Mouse (Mus musculus) midbrain, embryonic 14.5 days (tissue): Measurements from ENCODE around the gene Eif4e2. TPM values are rescaled to one million over a fixed set of nuclear protein-coding genes. Genes with fewer than 3 reads are reported as not detected.

ENCODE experiments used
- ATAC-seq: fragments of 200-750 bp; cut with Nextera tagmentation; 2 replicates; pipeline ENCODE4 v1.8.0; 2017; ENCODE audit warnings: moderate number of reproducible peaks, moderate library complexity; ENCODE audit not compliant: low FRiP score, low TSS enrichment
- DNase-seq: peaks from one replicate; pipeline ENCODE4 v3.0.0-alpha.2; 2015
- H3K27ac ChIP-seq: fragments of 300-500 bp; sonication (generic); replicated peaks from 2 replicates; pipeline ENCODE4 v1.5.1; 2014; ENCODE audit warnings: mild to moderate bottlenecking, low read depth, low read length, moderate library complexity
- H3K27me3 ChIP-seq: fragments of 300-500 bp; sonication (generic); 2 replicates; pipeline ENCODE4 v1.6.1; 2014; ENCODE audit warnings: low read length, control low read depth, mixed read lengths; ENCODE audit not compliant: control insufficient read depth, insufficient read depth
- H3K36me3 ChIP-seq: fragments of 300-500 bp; sonication (generic); 2 replicates; pipeline ENCODE4 v1.6.1; 2014; ENCODE audit warnings: low read length, control low read depth; ENCODE audit not compliant: control insufficient read depth, insufficient read depth
- H3K4me1 ChIP-seq: fragments of 300-500 bp; sonication (generic); 2 replicates; pipeline ENCODE4 v1.6.1; 2014; ENCODE audit warnings: mild to moderate bottlenecking, antibody characterized with exemption, low read length, control low read depth; ENCODE audit not compliant: control insufficient read depth, insufficient read depth
- H3K4me2 ChIP-seq: fragments of 300-500 bp; sonication (generic); 2 replicates; pipeline ENCODE4 v1.6.1; 2014; ENCODE audit warnings: mild to moderate bottlenecking, low read length, moderate library complexity
- H3K4me3 ChIP-seq: fragments of 300-500 bp; sonication (generic); replicated peaks from 2 replicates; pipeline ENCODE4 v1.5.1; 2014; ENCODE audit warnings: low read depth, low read length
- H3K9ac ChIP-seq: fragments of 300-500 bp; sonication (generic); replicated peaks from 2 replicates; pipeline ENCODE4 v1.6.1; 2014; ENCODE audit warnings: mild to moderate bottlenecking, low read length, moderate library complexity
- H3K9me3 ChIP-seq: fragments of 300-500 bp; sonication (generic); 2 replicates; pipeline ENCODE4 v1.6.1; 2016; ENCODE audit warnings: low read length, control low read depth, mixed read lengths; ENCODE audit not compliant: control insufficient read depth
- WGBS: fragments of 180-500 bp; shearing (Covaris S2); extraction: QIAGEN DNeasy Blood & Tissue Kit; methylation state at CpG from one replicate; pipeline ENCODE4 v1.1.7; 2014; 5-methylcytosine and 5-hydroxymethylcytosine counted together
- polyA plus RNA-seq: library from polyadenylated mRNA; unstranded; fragments of >200 nt; fragmentation: Nextera tagmentation; extraction: Ambion mirVana; gene quantifications from 2 replicates; pipeline ENCODE4 v1.2.1, GENCODE M21; 2014

Eif4e2 gene
- 53.5 and 75.5 TPM in 2 replicates for polyA plus RNA-seq

GRCm38 (mm10) chr1:87213735-87214704, at the start of gene Eif4e2:
Gene Eif4e2, plus strand, starts transcription at chr1:87213914.
- DNase-seq (peak; percentile 97), ATAC-seq (peak; percentile 96)
- no peaks in the 10 kb centered on the region for H3K9me3 ChIP-seq
- H3K9ac ChIP-seq, result peak within 1 kb of the TSS; percentile 86
- H3K4me1 ChIP-seq, result peaks cover 22% of the 10 kb centered on the region
- under 1% methylated on average over 88 of the region's 99 CpGs for WGBS
- peaks cover 3% of the 10 kb centered on the region; the same call in 1 of the 2 replicates for H3K36me3 ChIP-seq
- H3K27ac ChIP-seq, result peak within 1 kb of the TSS; percentile 97
- peak within 1 kb of the TSS; percentile 63 for H3K4me2 ChIP-seq
- no peaks in the 10 kb centered on the region for H3K27me3 ChIP-seq
- peak within 1 kb of the TSS; percentile 73 for H3K4me3 ChIP-seq

DNA sequence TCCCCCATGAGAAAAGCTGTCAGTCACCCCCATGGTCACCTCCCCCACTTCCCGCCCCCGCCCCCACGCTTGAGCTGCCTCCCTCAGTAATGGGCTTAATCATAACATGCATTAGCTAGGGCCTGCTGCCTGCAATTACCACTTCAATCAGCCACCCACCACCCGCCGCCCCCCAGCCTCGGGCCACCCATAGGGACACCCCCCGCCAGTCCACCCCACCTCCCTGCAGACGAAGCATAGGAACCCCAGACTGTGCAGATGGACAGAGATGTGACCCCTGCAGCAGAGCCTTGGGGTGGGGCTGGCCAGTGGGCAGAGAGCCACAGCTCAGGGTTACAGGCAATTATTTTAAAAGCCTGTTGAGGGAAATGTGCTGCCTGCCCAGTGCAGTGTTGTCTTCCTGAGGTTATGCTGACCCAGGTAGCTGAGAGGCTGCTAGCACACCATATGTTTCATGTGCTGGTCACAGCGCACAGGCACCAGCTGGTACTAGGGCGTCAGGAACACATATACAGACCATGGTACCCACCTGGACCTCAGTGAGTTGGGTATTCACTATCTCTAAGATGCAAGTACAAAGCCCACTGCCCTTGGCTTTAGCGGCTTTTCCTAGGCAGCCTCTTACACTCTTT, 49.4 kb upstream of the Eif4e2 start:
- 43% methylated on average over 11 of the region's 11 CpGs for WGBS
- ATAC-seq, result no peak
- H3K4me1 ChIP-seq, result peaks cover 10% of the 10 kb centered on the region; the same call in 1 of the 2 replicates
- no peaks in the 10 kb centered on the region for H3K27me3 ChIP-seq
- DNase-seq, result no peak
- H3K27ac ChIP-seq, result 0 out of 2 replicates have a peak overlapping the region, but pooled peaks have one; percentile 6
- H3K9ac ChIP-seq, result no peak overlapping the region
- no peak overlapping the region for H3K4me3 ChIP-seq
- no peaks in the 10 kb centered on the region for H3K36me3 ChIP-seq
- no peak overlapping the region for H3K4me2 ChIP-seq
- H3K9me3 ChIP-seq, result no peaks in the 10 kb centered on the region

GRCm38 (mm10) chr1:87164796-87165184, 48.9 kb upstream of the Eif4e2 start:
- Histone ChIP-seq H3K4me1 (peaks cover 15% of the 10 kb centered on the region), H3K4me3 (no peak overlapping the region), H3K36me3 (no peaks in the 10 kb centered on the region), H3K9ac (no peak overlapping the region), H3K27ac (0 out of 2 replicates have a peak overlapping the region, but pooled peaks have one; percentile 6), H3K9me3 (no peaks in the 10 kb centered on the region), H3K27me3 (no peaks in the 10 kb centered on the region), H3K4me2 (no peak overlapping the region)
- WGBS, result 54% methylated on average over 9 of the region's 9 CpGs
- ATAC-seq, result no peak
- no peak for DNase-seq

GRCm38 (mm10) chr1:87170458-87170857, 43.3 kb upstream of the Eif4e2 start:
- H3K27ac ChIP-seq, result no peak overlapping the region
- ATAC-seq (peak; percentile 51; the same call in 1 of the 2 replicates), DNase-seq (peak; percentile 46)
- 10% methylated on average over 19 of the region's 19 CpGs for WGBS
- H3K4me3 ChIP-seq, result no peak overlapping the region
- no peaks in the 10 kb centered on the region for H3K27me3 ChIP-seq
- H3K36me3 ChIP-seq, result no peaks in the 10 kb centered on the region
- H3K9ac ChIP-seq, result no peak overlapping the region
- H3K4me2 ChIP-seq, result no peak overlapping the region
- H3K9me3 ChIP-seq, result no peaks in the 10 kb centered on the region
- peaks cover 36% of the 10 kb centered on the region for H3K4me1 ChIP-seq

- H3K27ac ChIP-seq, result no peak overlapping the region
- 93% methylated on average over 1 of the region's 1 CpGs for WGBS
- no peaks in the 10 kb centered on the region for H3K27me3 ChIP-seq
- H3K4me1 ChIP-seq, result peaks cover 44% of the 10 kb centered on the region
- H3K4me2 ChIP-seq, result no peak overlapping the region
- DNase-seq (peak; percentile 57), ATAC-seq (no peak)
- H3K36me3 ChIP-seq, result no peaks in the 10 kb centered on the region
- H3K4me3 ChIP-seq, result no peak overlapping the region
- no peaks in the 10 kb centered on the region for H3K9me3 ChIP-seq
- H3K9ac ChIP-seq, result no peak overlapping the region
These were observed 42.4 kb upstream of the Eif4e2 start for GRCm38 (mm10) chr1:87171312-87171711.

- no peaks in the 10 kb centered on the region for H3K36me3 ChIP-seq
- H3K9me3 ChIP-seq, result no peaks in the 10 kb centered on the region
- no peak overlapping the region for H3K4me2 ChIP-seq
- no peak for DNase-seq
- no peak overlapping the region for H3K4me3 ChIP-seq
- H3K27ac ChIP-seq, result no peak overlapping the region
- WGBS, result 26% methylated on average over 9 of the region's 9 CpGs
- no peak for ATAC-seq
- H3K27me3 ChIP-seq, result no peaks in the 10 kb centered on the region
- peaks cover 45% of the 10 kb centered on the region for H3K4me1 ChIP-seq
- H3K9ac ChIP-seq, result no peak overlapping the region
These were observed 41.4 kb upstream of the Eif4e2 start for GRCm38 (mm10) chr1:87172316-87172715.

DNA sequence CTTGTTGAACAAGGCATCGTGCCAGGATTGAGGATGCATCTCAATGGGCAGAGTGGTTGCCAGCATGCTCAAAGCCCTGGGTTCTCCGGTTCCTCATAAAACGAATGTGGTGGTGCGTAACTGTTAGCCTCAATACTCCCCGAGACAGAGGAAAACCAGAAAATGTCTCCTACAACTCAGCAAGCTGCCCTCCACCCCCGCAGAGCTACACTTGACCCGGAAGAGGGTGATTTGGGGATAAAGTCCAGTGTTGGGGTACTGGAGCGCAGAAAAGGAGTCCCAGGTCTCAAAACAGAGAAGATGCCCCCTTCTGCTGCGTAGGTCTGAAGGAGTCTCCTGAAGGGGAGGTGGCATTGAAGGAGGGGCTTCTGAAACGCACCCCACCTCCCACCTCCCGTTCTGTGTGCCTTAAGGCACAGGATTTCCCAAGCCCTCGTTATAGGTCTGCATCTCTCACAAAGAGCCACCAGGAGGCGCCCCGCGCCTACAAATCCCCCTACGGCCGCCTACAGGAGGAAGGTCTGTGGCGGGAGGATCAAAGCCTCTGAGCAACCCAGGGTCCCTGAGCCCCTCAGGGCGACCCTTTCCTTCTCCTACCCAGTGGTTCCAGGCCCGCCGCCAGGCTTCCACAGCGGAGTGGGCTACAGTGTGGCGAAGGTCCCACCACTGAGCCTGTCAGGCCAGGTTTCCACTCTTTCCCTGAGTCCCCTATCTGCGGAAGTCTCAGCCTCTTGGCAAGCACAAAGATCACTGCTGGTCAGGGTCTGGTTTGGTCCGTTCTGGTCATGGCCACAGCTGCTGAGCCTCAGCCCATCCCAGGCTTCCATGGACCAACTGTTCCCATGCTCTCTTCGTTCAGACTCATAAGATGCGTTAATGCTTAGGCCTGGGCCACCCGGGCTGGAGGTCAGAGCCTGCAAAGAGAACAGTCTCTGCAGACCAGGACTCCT, 39.4 kb upstream of the Eif4e2 start:
- H3K4me1 ChIP-seq, result peaks cover 39% of the 10 kb centered on the region
- no peaks in the 10 kb centered on the region for H3K27me3 ChIP-seq
- no peaks in the 10 kb centered on the region for H3K9me3 ChIP-seq
- WGBS, result 23% methylated on average over 28 of the region's 28 CpGs
- H3K4me3 ChIP-seq, result no peak overlapping the region
- DNase-seq (peak; percentile 83), ATAC-seq (no peak)
- no peak overlapping the region for H3K27ac ChIP-seq
- no peaks in the 10 kb centered on the region for H3K36me3 ChIP-seq
- no peak overlapping the region for H3K4me2 ChIP-seq
- H3K9ac ChIP-seq, result no peak overlapping the region

GRCm38 (mm10) chr1:87175852-87176292, 37.8 kb upstream of the Eif4e2 start:
- H3K9ac ChIP-seq, result no peak overlapping the region; the same call in 1 of the 2 replicates
- H3K4me2 ChIP-seq, result peak overlapping the region; percentile 21; the same call in 1 of the 2 replicates
- no peak overlapping the region for H3K4me3 ChIP-seq
- no peaks in the 10 kb centered on the region for H3K36me3 ChIP-seq
- no peaks in the 10 kb centered on the region for H3K9me3 ChIP-seq
- H3K27ac ChIP-seq, result no peak overlapping the region
- H3K4me1 ChIP-seq, result peaks cover 25% of the 10 kb centered on the region
- ATAC-seq, result peak; percentile 83
- WGBS, result 4% methylated on average over 11 of the region's 11 CpGs
- peak; percentile 88 for DNase-seq
- H3K27me3 ChIP-seq, result no peaks in the 10 kb centered on the region
